In genomic region chr16:84881168-84881567, GRCm38 (mm10) we compare ENCODE assay signal across 21 mouse cellular contexts.
"Had no signal": no experiment of that assay in that cellular context is flagged by ENCODE, and none has a peak within 500 bp of the region (broad histone marks: within the 10 kb centered on the region; RNA-seq: fewer than 3 reads in every experiment).

No protein-coding gene starts in this region.

- ATAC-seq: hindbrain, postnatal 0 days; intestine, embryonic 16.5 days; liver, embryonic 12.5 days had no signal

- H3K9me3 ChIP-seq: heart, embryonic 13.5 days; heart, embryonic 15.5 days; hindbrain, embryonic 13.5 days; hindbrain, embryonic 15.5 days; limb, embryonic 13.5 days; limb, embryonic 15.5 days; liver, embryonic 12.5 days had no signal

- DNase-seq: gastrocnemius, adult 2 months; gastrocnemius, postnatal 10 days; gastrocnemius, postnatal 25 days; heart, adult 2 months; heart, postnatal 14 days; heart, postnatal 36 days; kidney, adult 18-20 months; kidney, postnatal 14 days; layer of hippocampus, adult 9-11 months; layer of hippocampus, postnatal 36 days; left cerebral cortex, postnatal 4 days had no signal

- H3K4me1 ChIP-seq: heart, embryonic 15.5 days; limb, embryonic 15.5 days; liver, embryonic 12.5 days had no signal

- H3K4me2 ChIP-seq: heart, embryonic 11.5 days; heart, embryonic 13.5 days; heart, embryonic 15.5 days; hindbrain, embryonic 13.5 days; hindbrain, embryonic 15.5 days; limb, embryonic 13.5 days; limb, embryonic 15.5 days; liver, embryonic 12.5 days had no signal

- H3K27ac ChIP-seq: gastrocnemius, adult 2 months; heart, adult 2 months; heart, embryonic 13.5 days; heart, embryonic 15.5 days; hindbrain, embryonic 13.5 days; hindbrain, embryonic 15.5 days; hindbrain, postnatal 0 days; limb, embryonic 13.5 days; limb, embryonic 15.5 days; liver, embryonic 12.5 days had no signal

- H3K9ac ChIP-seq: heart, embryonic 13.5 days; heart, embryonic 15.5 days; hindbrain, embryonic 13.5 days; hindbrain, embryonic 15.5 days; limb, embryonic 13.5 days; limb, embryonic 15.5 days; liver, embryonic 12.5 days had no signal

- H3K4me3 ChIP-seq: gastrocnemius, adult 2 months; heart, adult 2 months; heart, embryonic 13.5 days; heart, embryonic 15.5 days; hindbrain, embryonic 13.5 days; hindbrain, embryonic 15.5 days; limb, embryonic 13.5 days; limb, embryonic 15.5 days; liver, embryonic 12.5 days had no signal

- H3K27me3 ChIP-seq: heart, embryonic 13.5 days; heart, embryonic 15.5 days; hindbrain, embryonic 13.5 days; hindbrain, embryonic 15.5 days; limb, embryonic 13.5 days; limb, embryonic 15.5 days; liver, embryonic 12.5 days had no signal

- H3K36me3 ChIP-seq: heart, embryonic 13.5 days; heart, embryonic 15.5 days; hindbrain, embryonic 13.5 days; hindbrain, embryonic 15.5 days; limb, embryonic 13.5 days; limb, embryonic 15.5 days; liver, embryonic 12.5 days had no signal
